Comparison of ENCODE assay signal across 9 mouse cellular contexts in the genomic region with DNA sequence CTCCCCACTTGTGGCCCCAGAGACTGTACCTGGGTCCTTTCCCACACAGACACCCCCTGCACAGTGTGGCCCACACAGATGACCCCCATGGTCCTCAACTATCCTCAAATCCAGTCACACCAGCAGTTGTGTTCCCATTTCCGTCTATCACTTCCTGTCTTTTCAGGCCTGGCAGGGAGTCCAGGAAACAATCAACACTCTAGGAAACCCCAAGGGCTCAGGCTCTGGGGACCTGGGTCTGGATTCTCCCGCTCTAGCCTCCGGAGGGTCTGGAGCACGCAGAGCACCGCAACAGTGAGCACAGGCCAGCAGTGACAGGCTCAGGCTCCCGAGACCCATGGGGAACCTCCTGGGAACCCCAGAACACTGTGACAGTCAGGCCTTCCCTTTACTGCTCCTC. TPM values are rescaled to one million over a fixed set of nuclear protein-coding genes. Genes with fewer than 3 reads are reported as not detected.
A peak's percentile ranks its signal among the peaks of the same experiment; 100 is the strongest.
DNase-seq lines count a peak whose midpoint lies in the region; ATAC-seq and TF ChIP-seq lines count a peak whose summit lies in the region.
"Had no signal": no experiment of that assay in that cellular context is flagged by ENCODE, and none has a peak within 500 bp of the region (broad histone marks: within the 10 kb centered on the region; RNA-seq: fewer than 3 reads in every experiment).

No protein-coding gene starts in this region.

- 38% methylated on average over 6 of the region's 6 CpGs for WGBS in liver, embryonic 11.5 days
- 57% methylated on average over 6 of the region's 6 CpGs for WGBS in hindbrain, embryonic 12.5 days
- 60% methylated on average over 6 of the region's 6 CpGs for WGBS in neural tube, embryonic 13.5 days

- peaks cover 21% of the 10 kb centered on the region for H3K27me3 ChIP-seq in liver, embryonic 11.5 days (replicated peaks; ENCODE audit: control insufficient read depth, insufficient read depth, low read length)
- peaks cover 38% of the 10 kb centered on the region for H3K27me3 ChIP-seq in hindbrain, embryonic 12.5 days
- H3K27me3 ChIP-seq in neural tube, embryonic 13.5 days, result peaks cover 53% of the 10 kb centered on the region

- TF ChIP-seq CTCF in embryonic fibroblast, embryonic 13.5 days (IDR thresholded peaks at IDR 0.05; ENCODE audit: borderline replicate concordance, insufficient read depth, low read length), result no peak

- no peaks in the 10 kb centered on the region for H3K36me3 ChIP-seq in liver, embryonic 11.5 days (ENCODE audit: control insufficient read depth, insufficient read depth, low read length)
- no peaks in the 10 kb centered on the region for H3K36me3 ChIP-seq in hindbrain, embryonic 12.5 days
- H3K36me3 ChIP-seq in neural tube, embryonic 13.5 days, result no peaks in the 10 kb centered on the region

- H3K9ac ChIP-seq in liver, embryonic 11.5 days (ENCODE audit: low read depth, low read length), result peak overlapping the region; percentile 48
- peak overlapping the region; percentile 1; the same call in 1 of the 2 replicates for H3K9ac ChIP-seq in hindbrain, embryonic 12.5 days
- 0 out of 2 replicates have a peak overlapping the region, but pooled peaks have one; percentile 8 for H3K9ac ChIP-seq in neural tube, embryonic 13.5 days

- H3K4me3 ChIP-seq in liver, embryonic 11.5 days (ENCODE audit: low read depth, low read length), result peak overlapping the region; percentile 81
- H3K4me3 ChIP-seq in embryonic fibroblast, embryonic 13.5 days (ENCODE audit: insufficient read depth, low read length), result peak overlapping the region; percentile 95
- H3K4me3 ChIP-seq in hindbrain, embryonic 12.5 days, result no peak overlapping the region
- 0 out of 2 replicates have a peak overlapping the region, but pooled peaks have one; percentile 2 for H3K4me3 ChIP-seq in neural tube, embryonic 13.5 days
- H3K4me3 ChIP-seq: megakaryocyte, embryonic 14.5 days had no signal

- ATAC-seq in liver, embryonic 11.5 days (replicated peaks; ENCODE audit: low FRiP score), result no peak
- no peak for ATAC-seq in hindbrain, embryonic 12.5 days (ENCODE audit: low FRiP score)
- no peak for ATAC-seq in neural tube, embryonic 13.5 days (ENCODE audit: low read depth)

- no peak for DNase-seq in liver, embryonic 11.5 days (ENCODE audit: low spot score)
- DNase-seq in liver, result no peak
- DNase-seq in adrenal gland, adult 2 months, result no peak
- DNase-seq in retina, embryonic 14.5 days (ENCODE audit: low spot score), result no peak

- H3K4me1 ChIP-seq in liver, embryonic 11.5 days (replicated peaks; ENCODE audit: control insufficient read depth, insufficient read depth, low read length), result peaks cover 73% of the 10 kb centered on the region
- H3K4me1 ChIP-seq in embryonic fibroblast, embryonic 13.5 days (ENCODE audit: control insufficient read depth, insufficient read depth, low read length), result peaks cover 27% of the 10 kb centered on the region
- peaks cover 61% of the 10 kb centered on the region for H3K4me1 ChIP-seq in hindbrain, embryonic 12.5 days
- peaks cover 66% of the 10 kb centered on the region for H3K4me1 ChIP-seq in neural tube, embryonic 13.5 days (replicated peaks)

- peak overlapping the region; percentile 95 for H3K4me2 ChIP-seq in liver, embryonic 11.5 days
- peak overlapping the region; percentile 81 for H3K4me2 ChIP-seq in hindbrain, embryonic 12.5 days (replicated peaks)
- peak overlapping the region; percentile 81; the same call in 1 of the 2 replicates for H3K4me2 ChIP-seq in neural tube, embryonic 13.5 days

- H3K9me3 ChIP-seq in liver, embryonic 11.5 days (ENCODE audit: control insufficient read depth, low read length), result no peaks in the 10 kb centered on the region
- H3K9me3 ChIP-seq in hindbrain, embryonic 12.5 days (replicated peaks), result no peaks in the 10 kb centered on the region
- no peaks in the 10 kb centered on the region for H3K9me3 ChIP-seq in neural tube, embryonic 13.5 days
- H3K9me3 ChIP-seq: megakaryocyte, embryonic 14.5 days had no signal

- TF ChIP-seq POLR2A in embryonic fibroblast, embryonic 13.5 days (IDR thresholded peaks at IDR 0.05; ENCODE audit: low read depth, low read length), result no peak; the same call in 1 of the 2 replicates

- peak overlapping the region; percentile 4; the same call in 1 of the 2 replicates for H3K27ac ChIP-seq in liver, embryonic 11.5 days (ENCODE audit: low read depth, low read length)
- H3K27ac ChIP-seq in embryonic fibroblast, embryonic 13.5 days (ENCODE audit: insufficient read depth, low read length), result peak overlapping the region; percentile 94; the same call in 1 of the 2 replicates
- H3K27ac ChIP-seq in hindbrain, embryonic 12.5 days, result no peak overlapping the region
- H3K27ac ChIP-seq in neural tube, embryonic 13.5 days (replicated peaks), result no peak overlapping the region

RNA-seq across cellular contexts. Expression of gene Tead3, which starts 2.4 kb away (rescaled TPM):
- 4.3 and 4.6 TPM in 2 replicates for polyA plus RNA-seq in liver, embryonic 11.5 days (2014; fragmentation: Nextera tagmentation; extraction: Ambion mirVana)
- polyA plus RNA-seq in embryonic fibroblast, embryonic 13.5 days (2011; ENCODE audit: insufficient read length, low read depth, missing spikeins), result 58.5 and 64.0 TPM in 2 replicates
- 7.0 and 7.7 TPM in 2 replicates for polyA plus RNA-seq in hindbrain, embryonic 12.5 days (2016; fragmentation: Nextera tagmentation; extraction: Ambion mirVana)
- polyA plus RNA-seq in neural tube, embryonic 13.5 days (2015; fragmentation: Nextera tagmentation; extraction: Ambion mirVana), result 2.1 and 2.8 TPM in 2 replicates
- 10 to 100 TPM in 1 of 2 experiments, 1 to 10 TPM in 1; 8.6 to 12.5 TPM for total RNA-seq in adrenal gland, adult 2 months (2021)
- polyA plus RNA-seq in adrenal gland, adult 2 months (2012; rRNA removed), result 15.9 and 17.6 TPM in 2 replicates

RNA-seq across cellular contexts. Expression of gene Tulp1, which starts 16.8 kb away (rescaled TPM):
- 2.8 and 3.3 TPM in 2 replicates for polyA plus RNA-seq in liver, embryonic 11.5 days (2014; fragmentation: Nextera tagmentation; extraction: Ambion mirVana)
- 0.51 TPM in 1 of 2 replicates, not detected in the other for polyA plus RNA-seq in embryonic fibroblast, embryonic 13.5 days (2011; ENCODE audit: insufficient read length, low read depth, missing spikeins)
- 5.0 and 6.8 TPM in 2 replicates for polyA plus RNA-seq in hindbrain, embryonic 12.5 days (2016; fragmentation: Nextera tagmentation; extraction: Ambion mirVana)
- 2.7 and 2.8 TPM in 2 replicates for polyA plus RNA-seq in neural tube, embryonic 13.5 days (2015; fragmentation: Nextera tagmentation; extraction: Ambion mirVana)
- not detected for total RNA-seq in adrenal gland, adult 2 months (2021)
- polyA plus RNA-seq in adrenal gland, adult 2 months (2012; rRNA removed), result 0.49 and 0.91 TPM in 2 replicates
- total RNA-seq: gastrocnemius, adult 8-10 months had no signal

RNA-seq across cellular contexts. Expression of gene Rpl10a, which starts 19.9 kb away (rescaled TPM):
- polyA plus RNA-seq in liver, embryonic 11.5 days (2014; fragmentation: Nextera tagmentation; extraction: Ambion mirVana), result 683 and 733 TPM in 2 replicates
- polyA plus RNA-seq in embryonic fibroblast, embryonic 13.5 days (2011; ENCODE audit: insufficient read length, low read depth, missing spikeins), result 1,157 and 1,234 TPM in 2 replicates
- 287 and 354 TPM in 2 replicates for polyA plus RNA-seq in hindbrain, embryonic 12.5 days (2016; fragmentation: Nextera tagmentation; extraction: Ambion mirVana)
- polyA plus RNA-seq in neural tube, embryonic 13.5 days (2015; fragmentation: Nextera tagmentation; extraction: Ambion mirVana), result 381 and 408 TPM in 2 replicates
- total RNA-seq in adrenal gland, adult 2 months (2021), result 100 to 1,000 TPM; 826 to 935 TPM
- 2,217 and 2,897 TPM in 2 replicates for polyA plus RNA-seq in adrenal gland, adult 2 months (2012; rRNA removed)

RNA-seq across cellular contexts. Expression of gene Fance, which starts 34.9 kb away (rescaled TPM):
- 30.2 and 31.1 TPM in 2 replicates for polyA plus RNA-seq in liver, embryonic 11.5 days (2014; fragmentation: Nextera tagmentation; extraction: Ambion mirVana)
- 22.3 and 23.4 TPM in 2 replicates for polyA plus RNA-seq in embryonic fibroblast, embryonic 13.5 days (2011; ENCODE audit: insufficient read length, low read depth, missing spikeins)
- polyA plus RNA-seq in hindbrain, embryonic 12.5 days (2016; fragmentation: Nextera tagmentation; extraction: Ambion mirVana), result 24.7 and 28.3 TPM in 2 replicates
- 23.2 and 23.3 TPM in 2 replicates for polyA plus RNA-seq in neural tube, embryonic 13.5 days (2015; fragmentation: Nextera tagmentation; extraction: Ambion mirVana)
- total RNA-seq in adrenal gland, adult 2 months (2021), result 10 to 100 TPM; 19.5 to 22.5 TPM
- 27.8 and 31.5 TPM in 2 replicates for polyA plus RNA-seq in adrenal gland, adult 2 months (2012; rRNA removed)

Comparison
In these comparisons a context has a peak if more than half of its experiments do, and no peak if none do; other contexts are left out.
1. H3K27ac ChIP-seq: peak in liver, embryonic 11.5 days (single experiment) and embryonic fibroblast, embryonic 13.5 days (single experiment); none in hindbrain, embryonic 12.5 days (single experiment) and neural tube, embryonic 13.5 days (single experiment).
2. Peak in every context shown above with its lines, with median percentiles within 50 percentile points of each other: H3K4me2 ChIP-seq and H3K9ac ChIP-seq.